In genomic region chr10:127666501-127667268, GRCm38 (mm10) we compare ENCODE assay signal across 8 mouse cellular contexts. TPM values are rescaled to one million over a fixed set of nuclear protein-coding genes. Genes with fewer than 3 reads are reported as not detected.
DNase-seq lines count a peak whose midpoint lies in the region; ATAC-seq and TF ChIP-seq lines count a peak whose summit lies in the region.

TSS of gene Nemp1 (plus strand) at chr10:127666901.

- peak within 1 kb of the TSS; percentile 85 for H3K4me3 ChIP-seq in embryonic facial prominence, embryonic 14.5 days (ENCODE audit: low read depth, low read length)
- H3K4me3 ChIP-seq in kidney, adult 2 months (ENCODE audit: insufficient read depth, low read depth, low read length) = peak within 1 kb of the TSS; percentile 89
- peak within 1 kb of the TSS; percentile 58 for H3K4me3 ChIP-seq in midbrain, embryonic 16.5 days (ENCODE audit: low read depth, low read length)

- H3K36me3 ChIP-seq in embryonic facial prominence, embryonic 14.5 days (ENCODE audit: control insufficient read depth, insufficient read depth, low read length) = peaks cover 28% of the 10 kb centered on the region
- H3K36me3 ChIP-seq in kidney, adult 2 months (ENCODE audit: control insufficient read depth, insufficient read depth, low read length) = no peaks in the 10 kb centered on the region
- H3K36me3 ChIP-seq in midbrain, embryonic 16.5 days (ENCODE audit: control insufficient read depth, insufficient read depth, low read length) = no peaks in the 10 kb centered on the region

- H3K4me2 ChIP-seq in embryonic facial prominence, embryonic 14.5 days (ENCODE audit: low read depth, low read length) = peak within 1 kb of the TSS; percentile 73
- H3K4me2 ChIP-seq in midbrain, embryonic 16.5 days (ENCODE audit: low read length) = peak within 1 kb of the TSS; percentile 93

- no peak for TF ChIP-seq CTCF in kidney, adult 2 months (conservative IDR thresholded peaks at IDR 0.05; ENCODE audit: insufficient read depth, insufficient read length, low read depth, low read length)

- no peaks in the 10 kb centered on the region for H3K27me3 ChIP-seq in embryonic facial prominence, embryonic 14.5 days (replicated peaks; ENCODE audit: control insufficient read depth, insufficient read depth, low read length)
- H3K27me3 ChIP-seq in kidney, adult 2 months (replicated peaks; ENCODE audit: control insufficient read depth, insufficient read depth, low read length) = no peaks in the 10 kb centered on the region
- peaks cover 59% of the 10 kb centered on the region for H3K27me3 ChIP-seq in midbrain, embryonic 16.5 days (ENCODE audit: control insufficient read depth, insufficient read depth, low read depth, low read length)

- peak; percentile 45 for TF ChIP-seq POLR2A in kidney, adult 2 months (IDR thresholded peaks at IDR 0.05; ENCODE audit: low read depth, low read length)

- ATAC-seq in embryonic facial prominence, embryonic 14.5 days (ENCODE audit: low read depth) = peak; percentile 67
- ATAC-seq in midbrain, embryonic 16.5 days = peak; percentile 49

- H3K9ac ChIP-seq in embryonic facial prominence, embryonic 14.5 days (ENCODE audit: low read depth, low read length) = peak within 1 kb of the TSS; percentile 86
- H3K9ac ChIP-seq in midbrain, embryonic 16.5 days (ENCODE audit: low read depth, low read length) = peak within 1 kb of the TSS; percentile 72

- under 1% methylated on average over 40 of the region's 73 CpGs for WGBS in embryonic facial prominence, embryonic 14.5 days
- 1% methylated on average over 64 of the region's 73 CpGs for WGBS in kidney, adult 2 months
- under 1% methylated on average over 59 of the region's 73 CpGs for WGBS in midbrain, embryonic 16.5 days

- DNase-seq in 3T3-L1 (ENCODE audit: low read depth, low spot score) (peak; percentile 95), liver (peak; percentile 77)
- peak; percentile 93 for DNase-seq in adrenal gland, postnatal 10 days
- peak; percentile 95 for DNase-seq in embryonic facial prominence, embryonic 14.5 days (ENCODE audit: low spot score)
- DNase-seq in heart, adult 8-10 months (ENCODE audit: low spot score) = peak; percentile 87
- DNase-seq in kidney, adult 2 months = peak; percentile 93
- DNase-seq in spleen, postnatal 10 days (ENCODE audit: low spot score in 2 of 2) = peak; percentile 38 to 71

- peak within 1 kb of the TSS; percentile 99 for H3K27ac ChIP-seq in embryonic facial prominence, embryonic 14.5 days (replicated peaks; ENCODE audit: low read depth, low read length)
- H3K27ac ChIP-seq in kidney, adult 2 months (ENCODE audit: insufficient read depth, low read depth, low read length) = peak within 1 kb of the TSS; percentile 97
- H3K27ac ChIP-seq in midbrain, embryonic 16.5 days (ENCODE audit: low read length) = peak within 1 kb of the TSS; percentile 64

- no peaks in the 10 kb centered on the region for H3K9me3 ChIP-seq in embryonic facial prominence, embryonic 14.5 days (ENCODE audit: control insufficient read depth, low read length)
- H3K9me3 ChIP-seq in midbrain, embryonic 16.5 days (replicated peaks; ENCODE audit: control insufficient read depth, low read length, poor library complexity, severe bottlenecking) = no peaks in the 10 kb centered on the region

- peaks cover 37% of the 10 kb centered on the region for H3K4me1 ChIP-seq in embryonic facial prominence, embryonic 14.5 days (ENCODE audit: control insufficient read depth, insufficient read depth, low read length)
- H3K4me1 ChIP-seq in kidney, adult 2 months (ENCODE audit: control insufficient read depth, insufficient read depth, low read length) = peaks cover 19% of the 10 kb centered on the region
- H3K4me1 ChIP-seq in midbrain, embryonic 16.5 days (ENCODE audit: control insufficient read depth, insufficient read depth, low read length) = peaks cover 28% of the 10 kb centered on the region

RNA-seq across cellular contexts. Expression of gene Nemp1, which starts in this region (rescaled TPM):
- total RNA-seq in adrenal gland, postnatal 10 days (2021) = 1 to 10 TPM; 7.8 to 9.4 TPM
- polyA plus RNA-seq in embryonic facial prominence, embryonic 14.5 days (2014; fragmentation: Nextera tagmentation; extraction: Ambion mirVana) = 10.5 and 11.2 TPM in 2 replicates
- total RNA-seq in heart, adult 8-10 months (2022) = 1 to 10 TPM; 3.0 to 5.1 (median 3.6) TPM
- polyA plus RNA-seq in kidney, adult 2 months (2012; rRNA removed) = 2.3 and 2.5 TPM in 2 replicates
- 3.2 TPM in 2 replicates for polyA plus RNA-seq in midbrain, embryonic 16.5 days (2015; fragmentation: Nextera tagmentation; extraction: Ambion mirVana)

Comparison
In these comparisons a context has a peak if more than half of its experiments do, and no peak if none do; other contexts are left out.
1. Peak in every context shown above with its lines: DNase-seq, ATAC-seq, H3K4me3 ChIP-seq and H3K27ac ChIP-seq.